Mouse (Mus musculus): Measurements from ENCODE around the gene Aak1. TPM values are rescaled to one million over a fixed set of nuclear protein-coding genes. Genes with fewer than 3 reads are reported as not detected.
"Not testable (repeated sequence)": the region's sequence is repeated elsewhere in the genome, so short reads cannot be mapped to it uniquely, and the experiment has no call there.

The Aak1 gene
- polyA plus RNA-seq, 1 experiment from 2014 or later = 16.6 TPM

DNA sequence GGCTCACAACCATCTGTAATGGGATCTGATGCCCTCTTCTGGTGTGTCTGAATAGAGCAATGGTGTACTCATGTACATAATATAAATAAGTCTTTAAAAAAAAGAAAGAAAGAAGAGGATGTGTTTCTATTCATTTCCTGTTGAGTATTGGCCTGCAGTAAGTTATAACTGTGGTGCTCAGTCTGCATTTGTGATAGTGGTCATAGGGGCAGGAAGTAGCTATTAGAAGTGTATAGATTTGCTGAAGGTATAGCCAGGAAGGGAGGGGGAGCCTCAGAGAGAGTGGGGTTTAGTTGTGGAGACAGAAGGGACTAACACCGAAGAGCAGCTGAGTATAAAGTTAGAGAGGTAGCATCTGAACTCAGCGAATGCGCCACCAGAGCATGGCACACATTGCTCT lies 15.0 kb downstream of the Aak1 start:
- Histone ChIP-seq H3K4me1 (replicated peaks) (peaks cover 25% of the 10 kb centered on the region), H3K27me3 (no peaks in the 10 kb centered on the region), H3K36me3 (peaks cover 17% of the 10 kb centered on the region; the same call in 1 of the 2 replicates), H3K9me3 (replicated peaks) (no peaks in the 10 kb centered on the region), H3K9ac (no peak overlapping the region), H3K27ac (no peak overlapping the region), H3K4me3 (no peak overlapping the region), H3K4me2 (no peak overlapping the region)
- WGBS = 91% methylated on average over 3 of the region's 3 CpGs
- no peak for ATAC-seq (replicated peaks; ENCODE audit: insufficient number of reproducible peaks, insufficient read depth, low FRiP score, low read depth)

DNA sequence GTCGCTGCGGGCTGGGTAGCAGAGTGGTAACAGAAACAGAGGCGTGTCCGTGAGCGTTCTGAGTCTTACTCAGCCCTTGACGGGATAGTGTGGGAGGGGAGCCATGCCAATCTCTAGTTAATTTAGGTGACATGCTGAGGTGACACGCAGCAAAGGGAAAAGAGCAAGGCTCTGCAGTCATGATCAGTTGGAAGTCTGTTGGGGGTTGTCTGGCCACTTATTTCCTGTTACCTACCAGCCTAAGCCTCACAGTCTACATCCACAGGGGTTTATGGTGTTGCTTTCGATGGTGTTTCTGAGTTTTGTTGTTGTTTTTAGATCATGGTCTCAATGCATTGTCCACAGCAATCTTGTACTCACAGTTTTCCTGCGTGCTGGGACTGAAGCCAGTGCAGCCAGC lies 21.0 kb downstream of the Aak1 start:
- Histone ChIP-seq H3K4me1 (replicated peaks) (peaks cover 55% of the 10 kb centered on the region), H3K27me3 (no peaks in the 10 kb centered on the region), H3K27ac (peak overlapping the region; percentile 70), H3K36me3 (peaks cover 7% of the 10 kb centered on the region; the same call in 1 of the 2 replicates), H3K4me2 (no peak overlapping the region), H3K4me3 (no peak overlapping the region), H3K9me3 (replicated peaks) (no peaks in the 10 kb centered on the region), H3K9ac (no peak overlapping the region)
- 64% methylated on average over 9 of the region's 9 CpGs for WGBS
- no peak for ATAC-seq (replicated peaks; ENCODE audit: insufficient number of reproducible peaks, insufficient read depth, low FRiP score, low read depth)

DNA sequence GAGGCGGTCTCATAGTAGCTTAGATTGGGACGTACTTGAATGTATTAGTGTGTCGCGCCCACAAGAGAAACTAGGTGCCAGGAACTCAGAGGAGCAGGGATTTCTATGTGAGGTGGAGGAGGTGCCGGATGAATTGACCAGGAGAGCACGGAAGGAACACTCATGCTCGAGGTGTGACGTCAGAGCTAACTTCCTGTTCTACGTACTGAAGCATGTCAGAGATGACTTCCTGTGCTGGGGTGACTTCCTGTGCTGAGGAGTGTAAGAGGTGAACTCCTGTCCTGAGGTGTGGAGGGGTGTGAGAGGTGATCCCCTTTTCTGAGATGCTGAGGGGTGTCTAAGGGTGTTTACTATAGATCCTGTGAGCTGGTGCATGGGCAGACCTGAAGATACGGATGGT lies 22.5 kb downstream of the Aak1 start:
- Histone ChIP-seq H3K4me1 (replicated peaks) (peaks cover 47% of the 10 kb centered on the region), H3K27me3 (no peaks in the 10 kb centered on the region), H3K4me2 (no peak overlapping the region), H3K4me3 (no peak overlapping the region), H3K9ac (no peak overlapping the region), H3K27ac (no peak overlapping the region), H3K36me3 (peaks cover 7% of the 10 kb centered on the region; the same call in 1 of the 2 replicates), H3K9me3 (replicated peaks) (no peaks in the 10 kb centered on the region)
- 90% methylated on average over 10 of the region's 10 CpGs for WGBS
- ATAC-seq (replicated peaks; ENCODE audit: insufficient number of reproducible peaks, insufficient read depth, low FRiP score, low read depth) = no peak

DNA sequence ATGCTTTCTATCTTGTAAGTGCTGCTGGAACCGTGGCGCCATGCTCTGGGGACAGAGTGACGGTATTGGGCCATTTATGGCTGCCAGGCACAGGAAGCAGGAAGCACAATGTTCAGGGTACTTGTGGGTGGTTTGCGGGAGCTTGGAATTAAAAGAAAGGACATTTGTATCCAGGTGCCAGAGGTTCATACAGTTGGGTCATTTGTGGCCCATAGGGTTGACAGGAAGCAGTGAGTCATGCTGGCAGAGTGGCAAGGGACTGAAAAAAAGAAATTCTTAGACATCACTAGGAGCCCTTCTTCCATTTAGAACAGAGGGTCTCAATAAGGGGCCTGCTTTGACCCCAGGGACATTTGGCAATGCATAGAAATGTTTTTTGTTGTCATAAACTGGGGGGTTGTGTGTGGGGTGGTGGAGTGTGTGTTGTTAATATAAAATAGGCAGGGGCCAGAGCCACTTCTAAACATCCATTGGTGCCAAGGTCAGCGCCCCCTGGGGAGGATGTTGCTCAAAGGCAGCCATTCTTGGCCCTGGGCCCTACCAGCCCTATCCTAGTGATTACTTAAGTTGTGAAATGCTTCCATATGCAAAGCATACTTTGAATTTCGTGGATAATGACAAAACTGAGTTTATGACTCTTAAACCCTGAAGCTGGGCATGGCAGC lies 25.5 kb downstream of the Aak1 start:
- ATAC-seq (replicated peaks; ENCODE audit: insufficient number of reproducible peaks, insufficient read depth, low FRiP score, low read depth) = no peak
- H3K27ac ChIP-seq = peak overlapping the region; percentile 29

DNA sequence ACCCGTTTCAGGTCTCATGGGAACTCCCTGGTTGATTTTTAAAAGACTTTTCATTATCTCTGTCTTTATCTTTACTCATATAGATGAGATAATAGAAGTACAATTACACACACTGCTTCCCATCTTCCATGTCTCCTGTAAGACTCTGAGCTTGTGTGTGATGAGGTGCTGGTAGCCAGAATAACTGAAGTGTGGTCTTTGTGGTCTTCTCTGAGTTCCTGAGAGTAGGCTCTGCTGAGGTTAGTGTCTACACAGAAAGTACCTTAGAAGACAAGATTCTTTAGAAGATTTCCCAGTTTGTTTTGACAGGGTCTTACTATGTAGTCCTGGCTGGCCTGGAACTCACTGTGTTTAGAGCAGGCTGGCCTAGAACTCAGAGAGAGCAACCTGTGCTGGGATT lies 27.1 kb downstream of the Aak1 start:
- peaks cover 3% of the 10 kb centered on the region; the same call in 1 of the 2 replicates for H3K36me3 ChIP-seq
- no peak overlapping the region for H3K4me3 ChIP-seq
- H3K9ac ChIP-seq = no peak overlapping the region
- no peak overlapping the region for H3K27ac ChIP-seq
- H3K27me3 ChIP-seq = no peaks in the 10 kb centered on the region
- no peaks in the 10 kb centered on the region for H3K9me3 ChIP-seq (replicated peaks)
- 68% methylated on average over 1 of the region's 1 CpGs for WGBS
- no peak for ATAC-seq (replicated peaks; ENCODE audit: insufficient number of reproducible peaks, insufficient read depth, low FRiP score, low read depth)
- H3K4me1 ChIP-seq (replicated peaks) = peaks cover 38% of the 10 kb centered on the region
- no peak overlapping the region for H3K4me2 ChIP-seq

More for the DNA sequence above, 25.5 kb downstream of the Aak1 start:
- WGBS = 78% methylated on average over 6 of the region's 6 CpGs
- no peak overlapping the region for H3K9ac ChIP-seq
- H3K4me1 ChIP-seq (replicated peaks) = peaks cover 46% of the 10 kb centered on the region
- no peak overlapping the region for H3K4me3 ChIP-seq
- H3K9me3 ChIP-seq (replicated peaks) = no peaks in the 10 kb centered on the region
- H3K36me3 ChIP-seq = peaks cover 7% of the 10 kb centered on the region; the same call in 1 of the 2 replicates
- H3K4me2 ChIP-seq = no peak overlapping the region
- H3K27me3 ChIP-seq = no peaks in the 10 kb centered on the region

DNA sequence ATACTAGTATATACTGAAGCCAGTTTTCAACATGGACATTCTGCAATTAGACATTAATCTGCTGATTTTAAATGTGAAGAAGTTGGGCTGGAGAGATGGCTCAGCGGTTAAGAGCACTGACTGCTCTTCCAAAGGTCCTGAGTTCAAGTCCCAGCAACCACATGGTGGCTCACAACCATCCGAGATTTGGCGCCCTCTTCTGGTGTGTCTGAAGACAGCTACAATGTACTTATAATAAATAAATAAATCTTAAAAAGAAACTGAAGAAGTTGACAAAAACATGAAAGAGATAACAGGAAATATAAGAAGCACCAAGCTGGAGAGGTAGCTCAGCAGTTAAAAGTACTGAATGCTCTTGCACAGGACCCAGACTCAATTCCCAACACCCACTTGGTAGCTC lies 29.3 kb downstream of the Aak1 start:
- WGBS = 77% methylated on average over 3 of the region's 3 CpGs
- not testable (repeated sequence) for ATAC-seq (replicated peaks; ENCODE audit: insufficient number of reproducible peaks, insufficient read depth, low FRiP score, low read depth)

DNA sequence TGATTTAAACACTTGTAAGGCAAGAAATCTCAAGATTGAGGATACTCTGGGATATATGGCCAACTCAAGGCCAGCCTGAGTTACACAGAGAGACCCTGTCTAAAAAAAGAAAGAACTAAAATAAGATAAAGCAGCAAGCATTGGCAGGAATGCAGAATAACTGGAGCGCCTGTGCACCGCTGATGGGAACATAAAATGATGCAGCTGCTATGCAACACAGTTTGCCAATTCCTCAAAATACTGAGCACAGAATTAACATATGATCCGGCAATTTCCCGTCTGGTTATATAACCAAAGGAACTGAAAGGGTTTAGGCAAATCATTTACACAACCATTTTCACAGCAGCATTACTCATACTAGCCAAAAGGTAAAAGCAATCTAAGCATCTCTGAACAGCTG lies 30.0 kb downstream of the Aak1 start:
- H3K27me3 ChIP-seq = no peaks in the 10 kb centered on the region
- no peak overlapping the region for H3K4me3 ChIP-seq
- 40% methylated on average over 4 of the region's 4 CpGs for WGBS
- no peak for ATAC-seq (replicated peaks; ENCODE audit: insufficient number of reproducible peaks, insufficient read depth, low FRiP score, low read depth)
- no peak overlapping the region for H3K4me2 ChIP-seq
- no peaks in the 10 kb centered on the region for H3K36me3 ChIP-seq
- H3K9ac ChIP-seq = no peak overlapping the region
- no peaks in the 10 kb centered on the region for H3K9me3 ChIP-seq (replicated peaks)
- peaks cover 38% of the 10 kb centered on the region for H3K4me1 ChIP-seq (replicated peaks)
- H3K27ac ChIP-seq = peak overlapping the region; percentile 51

More for the DNA sequence above, 29.3 kb downstream of the Aak1 start:
- not testable (repeated sequence) for H3K4me2 ChIP-seq; H3K36me3 ChIP-seq; H3K27me3 ChIP-seq; H3K9me3 ChIP-seq (replicated peaks); H3K9ac ChIP-seq; H3K4me3 ChIP-seq
- H3K4me1 ChIP-seq (replicated peaks) = peaks cover 31% of the 10 kb centered on the region
- H3K27ac ChIP-seq = peak overlapping the region; percentile 51; the same call in 1 of the 2 replicates

DNA sequence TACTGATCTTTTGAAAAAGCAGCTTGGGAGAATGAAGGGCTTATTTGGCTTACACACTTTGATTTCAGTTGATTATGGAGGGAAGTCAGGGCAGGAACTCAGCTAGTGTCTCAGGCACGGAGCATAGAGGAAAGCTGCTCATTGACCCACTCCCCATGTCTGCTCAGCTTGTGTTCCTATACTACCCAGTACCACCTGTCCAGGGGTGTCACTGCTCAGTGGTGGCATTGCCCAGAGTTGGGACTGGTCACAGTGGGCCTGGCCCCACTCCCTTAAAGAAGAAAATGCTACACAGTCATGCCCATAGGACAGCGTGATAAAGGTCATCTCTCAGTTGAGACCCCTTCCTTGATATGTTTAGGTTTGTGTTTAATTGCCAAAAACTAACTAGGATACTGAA lies 34.9 kb downstream of the Aak1 start:
- Histone ChIP-seq H3K4me3 (no peak overlapping the region), H3K9ac (no peak overlapping the region), H3K9me3 (replicated peaks) (no peaks in the 10 kb centered on the region), H3K4me2 (no peak overlapping the region), H3K4me1 (replicated peaks) (peaks cover 49% of the 10 kb centered on the region), H3K36me3 (0 out of 2 replicates have a peak, but pooled peaks cover under 1% of the 10 kb centered on the region), H3K27me3 (no peaks in the 10 kb centered on the region), H3K27ac (no peak overlapping the region)
- no peak for ATAC-seq (replicated peaks; ENCODE audit: insufficient number of reproducible peaks, insufficient read depth, low FRiP score, low read depth)
- WGBS = 76% methylated on average over 2 of the region's 2 CpGs

DNA sequence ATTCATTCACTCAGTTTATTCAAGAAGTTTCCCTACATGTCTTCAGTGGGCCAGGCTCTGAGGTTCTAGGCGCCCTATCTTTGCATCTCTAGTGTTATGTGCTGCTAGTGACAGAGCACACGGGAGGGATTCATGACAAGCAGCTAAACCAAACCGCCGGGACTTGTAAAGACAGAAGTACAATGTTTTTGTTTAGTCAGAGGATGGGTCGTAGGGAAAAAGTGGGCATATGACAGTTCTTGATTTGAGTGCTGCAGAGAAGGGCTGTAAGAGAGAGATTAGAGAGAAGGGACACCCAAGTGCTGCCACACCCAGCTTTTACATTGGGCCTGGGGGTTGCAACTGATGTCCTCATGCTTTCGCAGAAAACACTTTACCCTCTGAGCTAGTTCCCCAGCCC lies 35.4 kb downstream of the Aak1 start:
- H3K36me3 ChIP-seq = 0 out of 2 replicates have a peak, but pooled peaks cover 6% of the 10 kb centered on the region
- H3K4me1 ChIP-seq (replicated peaks) = peaks cover 44% of the 10 kb centered on the region
- no peak for ATAC-seq (replicated peaks; ENCODE audit: insufficient number of reproducible peaks, insufficient read depth, low FRiP score, low read depth)
- no peak overlapping the region for H3K4me2 ChIP-seq
- no peak overlapping the region for H3K9ac ChIP-seq
- no peak overlapping the region; the same call in 1 of the 2 replicates for H3K27ac ChIP-seq
- H3K4me3 ChIP-seq = no peak overlapping the region
- H3K9me3 ChIP-seq (replicated peaks) = no peaks in the 10 kb centered on the region
- WGBS = 70% methylated on average over 6 of the region's 6 CpGs
- H3K27me3 ChIP-seq = no peaks in the 10 kb centered on the region

DNA sequence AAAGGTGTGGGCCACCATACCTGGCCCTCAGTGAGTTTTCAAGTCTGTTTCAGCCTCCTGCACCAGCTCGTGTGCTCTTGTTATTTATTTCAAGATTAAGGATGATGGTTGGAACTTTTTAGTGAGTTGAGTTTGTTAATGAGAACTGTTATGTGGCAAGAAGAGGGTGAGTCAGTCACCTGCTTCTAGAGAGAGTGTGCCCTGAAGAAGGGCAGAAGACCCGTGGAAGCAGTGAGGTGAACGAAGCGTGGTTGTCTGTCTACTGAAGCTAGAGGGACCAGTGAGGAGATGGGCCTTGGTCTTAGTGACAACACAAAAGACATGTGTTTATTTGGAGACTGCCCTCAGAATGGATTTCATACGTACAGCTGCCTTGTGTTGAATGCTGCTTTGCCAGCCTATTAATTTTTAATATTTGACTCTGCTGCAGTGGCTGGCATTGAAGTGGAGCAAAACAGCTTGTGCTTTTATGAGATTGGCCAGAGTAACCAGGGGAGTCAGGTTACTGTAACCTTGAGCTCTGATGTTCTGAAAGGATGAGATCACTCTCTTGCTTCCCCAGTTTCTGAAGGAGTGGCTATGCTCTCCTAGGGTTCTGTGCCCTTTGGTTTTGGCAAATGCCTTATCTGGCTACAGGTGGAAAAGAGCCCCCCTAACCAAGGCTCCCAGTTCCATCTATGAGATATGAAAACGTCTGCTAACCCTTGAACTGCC lies 36.7 kb downstream of the Aak1 start:
- Histone ChIP-seq H3K4me2 (no peak overlapping the region), H3K9ac (0 out of 2 replicates have a peak overlapping the region, but pooled peaks have one; percentile 11), H3K27me3 (no peaks in the 10 kb centered on the region), H3K4me3 (no peak overlapping the region), H3K27ac (peak overlapping the region; percentile 76), H3K4me1 (replicated peaks) (peaks cover 39% of the 10 kb centered on the region), H3K9me3 (replicated peaks) (no peaks in the 10 kb centered on the region), H3K36me3 (peaks cover 11% of the 10 kb centered on the region; the same call in 1 of the 2 replicates)
- WGBS = 50% methylated on average over 6 of the region's 6 CpGs
- ATAC-seq (replicated peaks; ENCODE audit: insufficient number of reproducible peaks, insufficient read depth, low FRiP score, low read depth) = peak; percentile 64; the same call in 1 of the 2 replicates

DNA sequence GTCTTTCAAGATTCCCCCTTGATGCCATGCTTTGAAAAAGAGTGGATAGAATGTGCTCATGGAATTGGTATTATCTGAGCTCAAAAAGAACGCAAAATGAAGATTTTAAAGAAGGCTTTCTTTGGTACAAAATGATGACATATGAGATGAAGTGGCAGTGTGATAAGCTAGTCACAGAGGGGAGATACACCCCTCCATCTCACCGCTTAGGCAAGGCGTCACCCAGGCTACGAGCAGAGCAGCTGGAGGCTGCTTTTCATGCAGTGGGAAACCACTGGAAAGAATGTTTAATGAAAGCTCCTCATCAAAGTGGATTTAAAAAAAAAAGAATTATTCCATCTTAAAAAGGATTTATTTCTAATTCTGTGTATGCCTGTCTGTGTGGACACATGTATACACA lies 37.5 kb downstream of the Aak1 start:
- 46% methylated on average over 4 of the region's 4 CpGs for WGBS
- H3K4me1 ChIP-seq (replicated peaks) = peaks cover 39% of the 10 kb centered on the region

More for the DNA sequence above, 37.5 kb downstream of the Aak1 start:
- H3K9me3 ChIP-seq (replicated peaks) = no peaks in the 10 kb centered on the region
- no peak overlapping the region for H3K4me3 ChIP-seq
- no peak overlapping the region for H3K9ac ChIP-seq
- ATAC-seq (replicated peaks; ENCODE audit: insufficient number of reproducible peaks, insufficient read depth, low FRiP score, low read depth) = no peak
- H3K36me3 ChIP-seq = peaks cover 11% of the 10 kb centered on the region; the same call in 1 of the 2 replicates
- no peaks in the 10 kb centered on the region for H3K27me3 ChIP-seq
- H3K27ac ChIP-seq = peak overlapping the region; percentile 76
- H3K4me2 ChIP-seq = no peak overlapping the region
